Mouse (Mus musculus) C2C12 (cell line): ENCODE measurements around the gene Gm21976.

Source experiments
- CEBPB ChIP-seq: IDR thresholded peaks from one replicate; pipeline ENCODE4 v1.6.1; 2011; ENCODE audit warnings: low read depth, mild to moderate bottlenecking, control low read depth, moderate library complexity
- CTCF ChIP-seq: IDR thresholded peaks from one replicate; pipeline ENCODE4 v1.5.1; 2011; ENCODE audit not compliant: control insufficient read depth, insufficient read depth, insufficient read length
- FOSL1 ChIP-seq: IDR thresholded peaks from one replicate; pipeline ENCODE4 v1.8.0; 2011; ENCODE audit warnings: mild to moderate bottlenecking, low read length; ENCODE audit not compliant: poor library complexity, insufficient read depth, severe bottlenecking
- MAX ChIP-seq: IDR thresholded peaks from one replicate; pipeline ENCODE4 v1.6.1; 2011; ENCODE audit warnings: mild to moderate bottlenecking, control low read depth
- MYOD1 ChIP-seq: IDR thresholded peaks from one replicate; pipeline ENCODE4 v1.6.1; 2011; ENCODE audit warnings: low read depth; ENCODE audit not compliant: control insufficient read depth, insufficient read length
- MYOG ChIP-seq: IDR thresholded peaks from one replicate; pipeline ENCODE4 v1.6.1; 2011; ENCODE audit not compliant: control insufficient read depth, insufficient read length; ENCODE audit errors: extremely low read depth
- USF1 ChIP-seq: IDR thresholded peaks from one replicate; pipeline ENCODE4 v1.6.1; 2011; ENCODE audit warnings: low read depth, mild to moderate bottlenecking, control low read depth, moderate library complexity

DNA sequence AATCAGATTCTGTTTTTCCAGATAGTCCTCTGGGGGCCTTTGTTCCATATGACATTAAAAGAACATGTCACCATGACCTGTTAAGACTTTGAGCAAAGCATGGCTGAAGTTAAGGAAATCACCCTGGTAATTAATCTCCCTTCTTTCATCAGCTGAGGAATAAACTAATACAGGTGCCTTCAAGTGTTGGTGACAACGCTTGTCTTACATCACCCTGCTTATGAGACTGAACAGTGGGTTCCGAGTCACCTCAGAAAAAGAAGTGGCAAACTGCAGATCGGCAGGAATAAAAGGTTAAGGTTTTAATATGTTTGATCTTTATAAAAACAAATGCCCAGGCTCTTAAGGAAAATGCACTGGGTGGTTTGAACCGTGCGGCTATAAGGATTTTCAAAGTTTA, at the start of gene Gm21976:
- TF ChIP-seq CTCF (no peak), USF1 (no peak), MAX (no peak), MYOD1 (no peak), FOSL1 (no peak), MYOG (no peak), CEBPB (no peak)
